Mouse (Mus musculus) liver, embryonic 13.5 days (tissue): ENCODE measurements around the gene Wdr62. TPM values are rescaled to one million over a fixed set of nuclear protein-coding genes. Genes with fewer than 3 reads are reported as not detected.

Source experiments
- ATAC-seq: fragments of 200-750 bp; cut with Nextera tagmentation; 2 replicates; pipeline ENCODE4 v1.8.0; 2017; ENCODE audit warnings: low read depth, mild to moderate bottlenecking, moderate number of reproducible peaks, moderate library complexity
- DNase-seq: peaks from one replicate; pipeline ENCODE4 v3.0.0; 2022
- H3K27ac ChIP-seq: fragments of 300-500 bp; sonication (generic); 2 replicates; pipeline ENCODE4 v1.5.1; 2015; ENCODE audit warnings: moderate library complexity, mild to moderate bottlenecking, inconsistent platforms
- H3K27me3 ChIP-seq: fragments of 300-500 bp; sonication (generic); 2 replicates; pipeline ENCODE4 v1.6.1; 2015; ENCODE audit warnings: mild to moderate bottlenecking, inconsistent platforms
- H3K36me3 ChIP-seq: fragments of 300-500 bp; sonication (generic); 2 replicates; pipeline ENCODE4 v1.6.1; 2015; ENCODE audit warnings: mild to moderate bottlenecking, inconsistent platforms
- H3K4me1 ChIP-seq: fragments of 300-500 bp; sonication (generic); replicated peaks from 2 replicates; pipeline ENCODE4 v1.6.1; 2015; ENCODE audit warnings: inconsistent platforms
- H3K4me2 ChIP-seq: fragments of 300-500 bp; sonication (generic); 2 replicates; pipeline ENCODE4 v1.6.1; 2015; ENCODE audit warnings: inconsistent platforms, mild to moderate bottlenecking, moderate library complexity
- H3K4me3 ChIP-seq: fragments of 300-500 bp; sonication (generic); replicated peaks from 2 replicates; pipeline ENCODE4 v1.5.1; 2015; ENCODE audit warnings: mild to moderate bottlenecking, inconsistent platforms
- H3K9ac ChIP-seq: fragments of 300-500 bp; sonication (generic); 2 replicates; pipeline ENCODE4 v1.6.1; 2015; ENCODE audit warnings: mild to moderate bottlenecking, inconsistent platforms
- H3K9me3 ChIP-seq: fragments of 300-500 bp; sonication (generic); replicated peaks from 2 replicates; pipeline ENCODE4 v1.6.1; 2016; ENCODE audit warnings: inconsistent platforms
- WGBS: fragments of 180-500 bp; shearing (Covaris S2); methylation state at CpG from one replicate; pipeline ENCODE4 v1.1.7; 2015; ENCODE audit not compliant: insufficient replicate concordance; 5-methylcytosine and 5-hydroxymethylcytosine counted together
- polyA plus RNA-seq: library from polyadenylated mRNA; unstranded; fragments of >200 nt; fragmentation: Nextera tagmentation; extraction: Ambion mirVana; gene quantifications from 2 replicates; pipeline ENCODE4 v1.2.1, GENCODE M21; 2015

The Wdr62 gene
- polyA plus RNA-seq, 1 experiment from 2014 or later: 7.0 TPM

DNA sequence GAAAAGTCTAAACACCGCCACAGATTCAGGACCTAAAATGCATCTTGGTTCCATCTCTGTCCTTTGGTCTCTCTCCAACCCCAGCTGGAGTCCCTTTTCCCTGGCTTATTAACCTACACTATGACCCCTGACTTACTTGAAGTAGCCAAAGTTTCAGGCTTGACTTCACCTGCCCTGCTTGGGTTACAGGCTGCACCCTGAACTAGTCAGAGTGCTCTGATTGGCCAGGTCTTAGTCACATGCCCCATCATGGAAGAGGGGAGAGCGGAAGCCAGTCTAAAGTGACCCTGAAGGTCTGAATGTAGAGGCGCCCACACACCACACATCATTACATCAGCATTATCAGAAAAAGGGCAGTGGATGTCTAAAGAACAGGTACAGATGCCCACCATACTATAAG lies 37.9 kb upstream of the Wdr62 start:
- ATAC-seq: no peak

DNA sequence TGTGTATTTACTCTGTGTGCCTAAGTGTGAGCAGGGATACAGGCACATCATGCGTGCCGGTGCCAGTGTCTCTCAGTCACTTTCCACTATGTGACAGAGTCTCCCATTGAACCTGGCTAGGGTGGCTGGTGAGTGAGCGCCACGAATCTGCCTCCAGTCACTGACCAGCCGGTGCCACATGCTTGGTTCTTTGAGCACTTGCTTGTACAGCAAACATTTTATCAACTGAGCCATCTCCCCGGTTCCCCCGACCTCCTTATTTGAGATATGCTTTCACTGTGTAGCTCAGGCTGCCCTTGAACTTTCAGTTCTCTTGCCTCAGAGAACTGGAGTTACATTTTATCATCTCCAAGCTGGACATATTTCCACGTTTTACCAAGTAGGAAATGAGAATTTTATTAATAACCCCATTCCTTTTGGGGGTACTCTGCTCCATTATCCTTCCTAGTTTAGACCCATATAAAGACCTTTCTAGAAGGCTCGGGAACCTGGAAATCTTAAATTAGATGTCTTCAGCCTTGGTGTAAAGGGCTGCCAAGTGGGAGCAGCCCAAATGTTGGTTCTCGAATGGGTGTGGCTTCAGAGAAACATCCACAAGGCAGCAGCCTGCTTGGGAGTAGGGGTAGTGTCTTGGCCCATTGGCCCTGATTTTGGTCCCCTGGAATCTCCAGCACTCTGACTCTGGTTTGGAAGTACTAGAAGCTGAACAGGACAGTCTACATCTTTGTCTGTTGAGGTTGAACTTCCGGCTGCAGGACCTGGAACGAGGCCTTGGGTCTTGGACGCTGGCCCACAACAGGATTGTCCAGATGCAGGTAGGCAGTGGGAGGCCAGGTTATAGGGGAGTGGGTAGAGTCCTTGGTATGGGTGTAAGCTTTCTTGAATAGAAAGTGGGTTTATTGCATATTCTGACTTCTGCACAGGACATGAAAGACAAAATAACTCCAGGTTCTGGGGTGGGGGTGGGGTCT lies 35.6 kb upstream of the Wdr62 start:
- Histone ChIP-seq H3K9ac (no peak overlapping the region), H3K4me1 (peaks cover 27% of the 10 kb centered on the region), H3K27ac (no peak overlapping the region), H3K9me3 (no peaks in the 10 kb centered on the region), H3K4me3 (peak overlapping the region; percentile 40; the same call in 1 of the 2 replicates), H3K36me3 (0 out of 2 replicates have a peak, but pooled peaks cover 3% of the 10 kb centered on the region), H3K27me3 (no peaks in the 10 kb centered on the region), H3K4me2 (peak overlapping the region; percentile 45; the same call in 1 of the 2 replicates)
- ATAC-seq (no peak), DNase-seq (no peak)
- WGBS: 53% methylated on average over 13 of the region's 13 CpGs

More for the DNA sequence above, 37.9 kb upstream of the Wdr62 start:
- H3K9ac ChIP-seq: no peak overlapping the region
- H3K27ac ChIP-seq: no peak overlapping the region
- WGBS: 72% methylated on average over 3 of the region's 3 CpGs
- H3K4me3 ChIP-seq: no peak overlapping the region
- H3K9me3 ChIP-seq: no peaks in the 10 kb centered on the region
- no peaks in the 10 kb centered on the region for H3K36me3 ChIP-seq
- no peaks in the 10 kb centered on the region for H3K27me3 ChIP-seq
- peaks cover 43% of the 10 kb centered on the region for H3K4me1 ChIP-seq
- no peak overlapping the region for H3K4me2 ChIP-seq
- DNase-seq: no peak

DNA sequence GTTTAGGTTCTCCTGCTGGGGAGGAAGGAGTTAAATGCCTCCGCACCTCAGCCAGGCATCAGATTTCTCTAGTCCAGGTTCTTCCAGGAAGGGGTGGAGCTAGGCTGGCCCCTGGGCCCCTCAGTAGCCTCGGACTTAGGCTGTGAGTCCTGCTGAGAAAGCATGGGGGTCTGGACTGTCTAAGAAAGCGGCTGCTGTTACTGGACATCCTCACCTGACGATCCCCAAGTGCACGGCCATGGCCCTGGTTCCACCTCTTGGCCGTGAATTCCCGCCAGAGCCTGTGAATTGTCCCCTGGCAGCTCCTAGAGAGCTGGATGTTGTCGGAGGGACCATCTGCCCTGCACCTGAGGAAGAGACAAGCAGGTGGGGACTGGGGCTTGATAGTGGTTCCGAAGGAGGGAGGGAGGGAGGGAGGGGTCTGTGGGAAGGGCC lies 34.5 kb upstream of the Wdr62 start, which contains the start of gene Syne4:
TSS of gene Syne4 (plus strand) at position 87 of the 435 bp plus-strand sequence.
- H3K9ac ChIP-seq: peak within 1 kb of the TSS; percentile 45
- 0 out of 2 replicates have a peak, but pooled peaks have one; percentile 25 for ATAC-seq

DNA sequence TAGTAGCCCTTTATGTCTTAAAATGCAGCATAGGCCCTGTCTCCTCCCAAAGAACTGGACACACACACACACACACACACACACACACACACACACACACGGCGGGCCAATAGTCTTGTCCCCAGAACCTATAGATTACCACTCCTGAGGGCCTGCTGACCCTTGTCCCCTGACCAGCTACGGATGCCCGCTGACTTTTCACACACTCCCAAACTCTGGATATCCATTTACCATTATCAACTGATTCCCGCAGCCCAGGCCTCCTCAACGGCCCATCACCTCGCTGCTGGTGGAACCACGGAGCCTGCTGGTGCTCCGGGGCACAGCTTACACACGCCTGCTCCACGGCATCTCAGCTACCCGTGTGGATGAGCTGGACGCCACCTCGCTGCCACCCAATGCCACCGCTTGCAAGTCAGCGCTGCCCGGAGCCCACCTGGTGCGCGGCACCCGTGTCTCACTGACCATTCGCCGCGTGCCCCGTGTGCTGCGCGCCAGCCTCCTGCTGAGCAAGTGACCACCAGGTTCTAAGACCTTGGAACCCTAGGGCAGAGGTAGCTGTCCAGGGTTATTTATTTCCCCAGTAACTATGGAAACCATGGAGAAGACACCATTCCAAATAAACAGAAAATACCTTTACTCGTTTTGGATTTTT lies 33.6 kb upstream of the Wdr62 start:
- H3K9me3 ChIP-seq: no peaks in the 10 kb centered on the region
- H3K4me2 ChIP-seq: peak overlapping the region; percentile 48
- 0 out of 2 replicates have a peak, but pooled peaks cover 3% of the 10 kb centered on the region for H3K36me3 ChIP-seq
- DNase-seq (no peak), ATAC-seq (0 out of 2 replicates have a peak, but pooled peaks have one; percentile 14)
- peak overlapping the region; percentile 36; the same call in 1 of the 2 replicates for H3K9ac ChIP-seq
- 62% methylated on average over 27 of the region's 27 CpGs for WGBS
- peak overlapping the region; percentile 22; the same call in 1 of the 2 replicates for H3K4me3 ChIP-seq
- no peak overlapping the region for H3K27ac ChIP-seq
- H3K27me3 ChIP-seq: no peaks in the 10 kb centered on the region
- peaks cover 29% of the 10 kb centered on the region for H3K4me1 ChIP-seq

More for the DNA sequence above, 34.5 kb upstream of the Wdr62 start, which contains the start of gene Syne4:
- Histone ChIP-seq H3K36me3 (0 out of 2 replicates have a peak, but pooled peaks cover 3% of the 10 kb centered on the region), H3K9me3 (no peaks in the 10 kb centered on the region), H3K27me3 (no peaks in the 10 kb centered on the region), H3K4me1 (peaks cover 20% of the 10 kb centered on the region), H3K4me2 (peak within 1 kb of the TSS; percentile 48), H3K27ac (no peak within 1 kb of the TSS), H3K4me3 (peak within 1 kb of the TSS; percentile 40)
- DNase-seq: no peak
- 9% methylated on average over 9 of the region's 9 CpGs for WGBS

DNA sequence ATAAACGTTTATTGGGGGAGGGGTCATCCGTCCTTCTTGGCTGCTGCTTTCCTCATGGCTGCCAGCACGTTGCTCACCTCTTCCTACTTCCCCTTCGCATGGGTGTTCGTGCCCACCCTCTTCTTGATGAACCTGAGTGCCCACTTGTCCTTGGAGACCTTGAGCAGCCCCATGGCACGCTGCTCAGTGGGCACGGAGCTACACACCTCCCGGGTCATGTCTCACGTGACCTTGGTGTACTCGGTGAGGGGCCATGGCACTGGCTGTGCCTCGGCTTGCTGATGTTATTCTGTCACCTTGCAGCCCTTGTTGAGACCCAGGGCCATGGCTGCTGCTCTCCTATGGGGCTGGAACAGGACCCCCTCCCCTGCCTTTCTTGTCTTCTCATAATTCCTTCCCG lies 29.9 kb upstream of the Wdr62 start:
- Histone ChIP-seq H3K27me3 (no peaks in the 10 kb centered on the region), H3K4me1 (peaks cover 30% of the 10 kb centered on the region), H3K27ac (no peak overlapping the region), H3K4me2 (no peak overlapping the region), H3K9me3 (no peaks in the 10 kb centered on the region), H3K9ac (no peak overlapping the region), H3K4me3 (no peak overlapping the region), H3K36me3 (0 out of 2 replicates have a peak, but pooled peaks cover 3% of the 10 kb centered on the region)
- DNase-seq (no peak), ATAC-seq (no peak)
- 78% methylated on average over 12 of the region's 12 CpGs for WGBS

DNA sequence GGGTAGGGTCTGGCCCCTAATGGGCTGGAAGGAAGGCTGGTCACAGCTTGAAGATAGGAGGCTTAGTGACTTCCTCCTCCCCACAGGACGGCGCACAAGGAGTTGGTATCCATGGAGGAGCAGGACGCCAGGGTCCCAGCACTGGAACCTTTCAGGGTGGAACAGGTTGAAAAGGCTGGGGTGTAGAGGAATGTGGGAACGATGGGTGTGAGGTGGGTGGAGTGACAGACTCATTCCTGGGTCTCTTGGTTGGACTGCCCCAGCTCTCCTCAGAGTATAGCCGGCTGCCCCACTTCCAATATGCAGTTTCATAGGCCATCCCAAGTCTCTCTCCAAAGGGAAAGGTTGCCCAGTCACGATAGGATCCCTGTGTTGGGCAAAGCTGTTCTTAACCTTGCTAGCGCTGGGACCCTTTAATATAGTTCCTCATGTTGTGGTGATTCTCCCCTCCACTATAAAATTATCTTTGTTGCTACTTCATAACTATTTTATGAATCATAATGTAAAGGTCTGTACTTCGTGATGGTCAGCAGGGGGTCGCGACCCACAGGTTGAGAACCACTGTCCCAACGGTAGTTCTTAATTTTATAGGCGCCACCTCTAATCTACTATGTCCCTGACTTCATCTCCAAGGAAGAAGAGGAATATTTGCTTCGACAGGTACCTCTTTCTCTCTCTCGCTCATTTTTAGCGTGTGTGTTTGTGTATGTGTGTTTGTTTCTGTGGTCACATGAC lies 29.3 kb upstream of the Wdr62 start:
- no peaks in the 10 kb centered on the region for H3K27me3 ChIP-seq
- WGBS: 46% methylated on average over 15 of the region's 15 CpGs
- peaks cover 25% of the 10 kb centered on the region for H3K4me1 ChIP-seq
- DNase-seq: no peak
- H3K4me2 ChIP-seq: peak overlapping the region; percentile 87
- H3K9me3 ChIP-seq: no peaks in the 10 kb centered on the region
- H3K36me3 ChIP-seq: 0 out of 2 replicates have a peak, but pooled peaks cover 3% of the 10 kb centered on the region
- ATAC-seq: no peak
- peak overlapping the region; percentile 69 for H3K4me3 ChIP-seq
- H3K9ac ChIP-seq: peak overlapping the region; percentile 69
- H3K27ac ChIP-seq: no peak overlapping the region

DNA sequence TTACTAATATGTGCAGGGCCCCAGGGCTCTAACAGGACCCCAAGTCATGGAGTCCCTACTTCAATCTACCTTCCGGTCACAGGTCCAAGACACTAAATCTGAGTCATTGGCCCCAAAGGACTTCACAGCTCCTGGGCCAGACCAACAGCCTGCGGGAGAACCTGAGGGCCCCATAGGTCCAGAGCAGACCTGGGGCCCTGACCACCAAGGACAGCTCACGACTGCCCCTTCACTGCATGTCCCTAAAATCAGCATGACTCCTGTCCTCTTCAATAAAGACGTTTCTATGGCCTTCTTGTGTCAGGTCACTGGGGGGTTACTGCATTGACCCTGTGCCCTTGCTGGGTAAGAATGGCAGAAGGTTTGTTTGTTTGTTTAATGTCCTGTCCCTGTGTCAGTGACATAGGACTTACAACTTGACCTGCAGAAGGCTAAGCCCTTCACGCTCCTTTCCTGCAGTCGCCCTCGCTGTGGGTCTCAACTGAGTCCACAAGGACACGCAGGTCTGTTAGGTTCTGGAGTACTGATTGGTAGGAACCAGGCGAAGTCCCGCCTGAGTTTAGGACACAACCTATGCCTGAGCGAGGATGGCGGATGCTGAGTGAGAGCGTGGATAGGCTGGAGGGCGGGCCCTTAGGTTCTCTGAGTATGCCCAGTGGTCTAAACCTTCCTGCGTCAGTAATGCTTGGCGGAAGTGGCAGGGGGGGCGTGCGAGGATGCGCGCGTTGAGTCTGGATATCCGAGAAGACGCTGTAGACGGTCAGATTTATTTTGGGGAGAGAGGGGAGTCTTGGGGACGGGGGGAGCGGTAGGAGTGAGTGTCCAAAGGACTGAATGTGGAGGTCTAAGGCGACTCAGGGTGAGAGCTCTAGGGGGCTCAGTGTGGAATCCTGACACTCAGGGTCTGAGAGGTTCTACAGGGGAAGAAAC lies 28.1 kb upstream of the Wdr62 start, which contains the start of gene Alkbh6:
TSS of gene Alkbh6 (plus strand) at position 642 of the 930 bp plus-strand sequence.
- 0 out of 2 replicates have a peak, but pooled peaks cover 3% of the 10 kb centered on the region for H3K36me3 ChIP-seq
- H3K9ac ChIP-seq: peak within 1 kb of the TSS; percentile 69
- peak; percentile 86 for DNase-seq
- H3K27me3 ChIP-seq: no peaks in the 10 kb centered on the region
- ATAC-seq: peak; percentile 100
- H3K4me1 ChIP-seq: peaks cover 21% of the 10 kb centered on the region
- H3K4me3 ChIP-seq: peak within 1 kb of the TSS; percentile 69
- peak within 1 kb of the TSS; percentile 13; the same call in 1 of the 2 replicates for H3K27ac ChIP-seq
- 6% methylated on average over 27 of the region's 27 CpGs for WGBS
- H3K4me2 ChIP-seq: peak within 1 kb of the TSS; percentile 87
- no peaks in the 10 kb centered on the region for H3K9me3 ChIP-seq

DNA sequence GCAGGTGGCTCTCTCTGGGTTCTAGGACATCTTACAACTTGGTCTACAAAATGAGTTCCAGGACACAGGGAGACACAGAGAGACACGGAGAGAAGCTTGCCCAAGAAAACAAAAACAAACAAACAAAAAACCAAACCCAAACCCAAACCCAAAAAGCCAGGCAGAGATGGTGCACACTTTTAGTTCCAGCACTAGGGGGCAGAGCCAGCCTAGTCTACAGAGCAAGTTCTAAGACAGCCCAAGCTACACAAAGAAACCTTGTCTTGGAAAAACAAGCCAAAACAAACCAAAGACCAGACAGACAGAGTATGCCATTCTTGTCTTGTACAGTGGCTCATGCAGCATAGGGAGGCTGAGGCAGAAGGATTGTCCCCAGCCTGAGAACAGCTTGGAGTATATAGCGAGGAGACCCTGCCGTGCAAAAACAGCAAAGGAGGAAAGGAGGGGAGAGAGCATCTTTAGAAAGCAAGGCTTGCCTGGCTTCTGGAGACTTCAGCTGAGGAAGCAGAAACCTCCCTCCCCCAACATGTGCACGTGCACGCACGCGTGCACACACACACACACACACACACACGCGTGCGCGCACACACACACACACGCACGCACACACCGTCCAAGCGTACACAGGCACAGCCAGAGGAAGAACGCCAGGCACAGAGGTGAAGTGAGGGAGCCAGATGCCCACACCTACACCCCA lies 26.0 kb upstream of the Wdr62 start:
- ATAC-seq: no peak
- Histone ChIP-seq H3K27me3 (no peaks in the 10 kb centered on the region; the same call in 1 of the 2 replicates), H3K4me3 (no peak overlapping the region), H3K4me2 (no peak overlapping the region), H3K36me3 (0 out of 2 replicates have a peak, but pooled peaks cover 3% of the 10 kb centered on the region), H3K9me3 (no peaks in the 10 kb centered on the region), H3K9ac (no peak overlapping the region), H3K27ac (no peak overlapping the region), H3K4me1 (peaks cover 19% of the 10 kb centered on the region)
- 81% methylated on average over 16 of the region's 16 CpGs for WGBS
- no peak for DNase-seq

DNA sequence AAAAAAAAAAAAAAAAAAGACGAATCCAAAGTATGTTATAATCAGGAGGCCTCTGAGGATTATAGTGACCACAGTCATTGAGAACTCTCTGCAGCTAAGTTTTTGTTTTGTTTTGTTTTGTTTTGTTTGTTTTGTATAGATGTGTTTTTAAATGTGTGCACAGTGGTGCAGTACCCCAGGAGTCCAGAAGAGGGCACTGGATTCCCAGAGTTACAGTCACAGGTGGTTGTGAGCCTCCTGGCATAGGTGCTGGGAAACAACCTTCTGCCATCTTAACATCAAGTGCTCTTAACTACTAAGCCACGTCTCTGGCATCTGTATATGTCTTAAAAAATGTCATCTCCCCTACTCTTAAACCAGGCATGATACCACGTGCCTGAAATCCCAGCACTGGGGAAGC lies 20.7 kb upstream of the Wdr62 start:
- Histone ChIP-seq H3K4me3 (no peak overlapping the region), H3K9ac (no peak overlapping the region), H3K36me3 (no peaks in the 10 kb centered on the region), H3K9me3 (no peaks in the 10 kb centered on the region), H3K4me2 (no peak overlapping the region), H3K27ac (no peak overlapping the region), H3K4me1 (no peaks in the 10 kb centered on the region; the same call in 1 of the 2 replicates), H3K27me3 (no peaks in the 10 kb centered on the region; the same call in 1 of the 2 replicates)
- ATAC-seq (no peak), DNase-seq (peak; percentile 28)
- 24% methylated on average over 3 of the region's 3 CpGs for WGBS
